Mouse (Mus musculus) stomach, embryonic 15.5 days (tissue): ENCODE results near the gene Sit1. TPM values are rescaled to one million over a fixed set of nuclear protein-coding genes. Genes with fewer than 3 reads are reported as not detected.

Experiments used
- ATAC-seq: fragments of 200-750 bp; cut with Nextera tagmentation; 2 replicates; pipeline ENCODE4 v1.8.0; 2017; ENCODE audit warnings: low read depth, moderate number of reproducible peaks, moderate TSS enrichment; ENCODE audit not compliant: insufficient read depth, low FRiP score
- H3K27ac ChIP-seq: fragments of 300-500 bp; sonication (generic); 2 replicates; pipeline ENCODE4 v1.5.1; 2015; ENCODE audit warnings: mild to moderate bottlenecking, inconsistent platforms
- H3K27me3 ChIP-seq: fragments of 300-500 bp; sonication (generic); replicated peaks from 2 replicates; pipeline ENCODE4 v1.6.1; 2015; ENCODE audit warnings: inconsistent platforms
- H3K36me3 ChIP-seq: fragments of 300-500 bp; sonication (generic); 2 replicates; pipeline ENCODE4 v1.6.1; 2015; ENCODE audit warnings: inconsistent platforms
- H3K4me1 ChIP-seq: fragments of 300-500 bp; sonication (generic); 2 replicates; pipeline ENCODE4 v1.6.1; 2015; ENCODE audit warnings: inconsistent platforms
- H3K4me2 ChIP-seq: fragments of 300-500 bp; sonication (generic); 2 replicates; pipeline ENCODE4 v1.6.1; 2015; ENCODE audit warnings: mild to moderate bottlenecking, inconsistent platforms
- H3K4me3 ChIP-seq: fragments of 300-500 bp; sonication (generic); replicated peaks from 2 replicates; pipeline ENCODE4 v1.5.1; 2015; ENCODE audit warnings: inconsistent platforms
- H3K9ac ChIP-seq: fragments of 300-500 bp; sonication (generic); 2 replicates; pipeline ENCODE4 v1.6.1; 2015; ENCODE audit warnings: inconsistent platforms
- H3K9me3 ChIP-seq: fragments of 300-500 bp; sonication (generic); 2 replicates; pipeline ENCODE4 v1.6.1; 2016; ENCODE audit warnings: inconsistent platforms
- WGBS: fragments of 180-500 bp; shearing (Covaris S2); methylation state at CpG from one replicate; pipeline ENCODE4 v1.1.7; 2015; 5-methylcytosine and 5-hydroxymethylcytosine counted together
- polyA plus RNA-seq: library from polyadenylated mRNA; unstranded; fragments of >200 nt; fragmentation: Nextera tagmentation; extraction: Ambion mirVana; gene quantifications from 2 replicates; pipeline ENCODE4 v1.2.1, GENCODE M21; 2015

Sit1 gene
- polyA plus RNA-seq, 1 experiment from 2014 or later: not detected

- Histone ChIP-seq H3K27me3 (no peaks in the 10 kb centered on the region), H3K4me3 (no peak overlapping the region), H3K9ac (no peak overlapping the region), H3K27ac (no peak overlapping the region), H3K36me3 (no peaks in the 10 kb centered on the region), H3K4me2 (no peak overlapping the region), H3K9me3 (no peaks in the 10 kb centered on the region), H3K4me1 (no peaks in the 10 kb centered on the region)
- ATAC-seq: no peak
- WGBS: 77% methylated on average over 5 of the region's 5 CpGs
Observed at GRCm38 (mm10) chr4:43480985-43481384, 2.5 kb downstream of the Sit1 start.

- H3K4me1 ChIP-seq: no peaks in the 10 kb centered on the region
- no peak for ATAC-seq
- H3K9ac ChIP-seq: no peak overlapping the region
- no peak overlapping the region for H3K4me3 ChIP-seq
- H3K36me3 ChIP-seq: no peaks in the 10 kb centered on the region
- WGBS: 44% methylated on average over 24 of the region's 24 CpGs
- H3K9me3 ChIP-seq: no peaks in the 10 kb centered on the region
- H3K4me2 ChIP-seq: peak overlapping the region; percentile 35; the same call in 1 of the 2 replicates
- no peaks in the 10 kb centered on the region for H3K27me3 ChIP-seq
- H3K27ac ChIP-seq: no peak overlapping the region
Observed at GRCm38 (mm10) chr4:43478906-43479832, 4.4 kb downstream of the Sit1 start.

- no peak for ATAC-seq
- H3K27ac ChIP-seq: peak overlapping the region; percentile 26; the same call in 1 of the 2 replicates
- 38% methylated on average over 8 of the region's 8 CpGs for whole genome bisulfite sequencing
- H3K9me3 ChIP-seq: no peaks in the 10 kb centered on the region
- H3K4me1 ChIP-seq: no peaks in the 10 kb centered on the region
- no peaks in the 10 kb centered on the region for H3K36me3 ChIP-seq
- H3K4me2 ChIP-seq: peak overlapping the region; percentile 57
- H3K4me3 ChIP-seq: peak overlapping the region; percentile 37
- H3K27me3 ChIP-seq: no peaks in the 10 kb centered on the region
- peak overlapping the region; percentile 9; the same call in 1 of the 2 replicates for H3K9ac ChIP-seq
Observed at GRCm38 (mm10) chr4:43478534-43478858, 5.0 kb downstream of the Sit1 start.

- Histone ChIP-seq H3K9me3 (no peaks in the 10 kb centered on the region), H3K36me3 (no peaks in the 10 kb centered on the region), H3K4me1 (no peaks in the 10 kb centered on the region), H3K4me2 (peak overlapping the region; percentile 57), H3K4me3 (peak overlapping the region; percentile 37), H3K27me3 (no peaks in the 10 kb centered on the region), H3K9ac (peak overlapping the region; percentile 9; the same call in 1 of the 2 replicates), H3K27ac (peak overlapping the region; percentile 26; the same call in 1 of the 2 replicates)
- ATAC-seq: peak; percentile 88; the same call in 1 of the 2 replicates
- WGBS: 20% methylated on average over 11 of the region's 11 CpGs
Observed at GRCm38 (mm10) chr4:43477857-43478533, 5.5 kb downstream of the Sit1 start.

- no peaks in the 10 kb centered on the region for H3K27me3 ChIP-seq
- H3K36me3 ChIP-seq: no peaks in the 10 kb centered on the region
- no peak overlapping the region for H3K27ac ChIP-seq
- no peak for ATAC-seq
- no peak overlapping the region for H3K4me3 ChIP-seq
- H3K4me1 ChIP-seq: no peaks in the 10 kb centered on the region
- WGBS: 82% methylated on average over 6 of the region's 6 CpGs
- H3K9me3 ChIP-seq: no peaks in the 10 kb centered on the region
- no peak overlapping the region for H3K9ac ChIP-seq
- H3K4me2 ChIP-seq: no peak overlapping the region
Observed at GRCm38 (mm10) chr4:43476604-43477003, 6.9 kb downstream of the Sit1 start.

- Histone ChIP-seq H3K36me3 (no peaks in the 10 kb centered on the region), H3K4me1 (no peaks in the 10 kb centered on the region), H3K9ac (no peak overlapping the region), H3K4me3 (no peak overlapping the region), H3K27ac (no peak overlapping the region), H3K27me3 (no peaks in the 10 kb centered on the region), H3K9me3 (no peaks in the 10 kb centered on the region), H3K4me2 (no peak overlapping the region)
- ATAC-seq: no peak
- WGBS: 70% methylated on average over 1 of the region's 1 CpGs
Observed at GRCm38 (mm10) chr4:43473636-43474035, 9.9 kb downstream of the Sit1 start.

- no peak for ATAC-seq
- no peak overlapping the region for H3K9ac ChIP-seq
- no peak overlapping the region for H3K27ac ChIP-seq
- H3K4me3 ChIP-seq: no peak overlapping the region
- H3K27me3 ChIP-seq: no peaks in the 10 kb centered on the region
- no peaks in the 10 kb centered on the region for H3K36me3 ChIP-seq
- 90% methylated on average over 10 of the region's 10 CpGs for WGBS
- H3K9me3 ChIP-seq: no peaks in the 10 kb centered on the region
- H3K4me2 ChIP-seq: no peak overlapping the region
- no peaks in the 10 kb centered on the region for H3K4me1 ChIP-seq
Observed at GRCm38 (mm10) chr4:43470301-43470700, 13.2 kb downstream of the Sit1 start.

- 83% methylated on average over 7 of the region's 7 CpGs for WGBS
- H3K9ac ChIP-seq: no peak overlapping the region
- ATAC-seq: no peak
- H3K4me2 ChIP-seq: no peak overlapping the region
- no peaks in the 10 kb centered on the region for H3K4me1 ChIP-seq
- H3K27ac ChIP-seq: no peak overlapping the region
- H3K27me3 ChIP-seq: no peaks in the 10 kb centered on the region
- H3K36me3 ChIP-seq: no peaks in the 10 kb centered on the region
- H3K4me3 ChIP-seq: no peak overlapping the region
- H3K9me3 ChIP-seq: no peaks in the 10 kb centered on the region
Observed at GRCm38 (mm10) chr4:43466872-43467271, 16.7 kb downstream of the Sit1 start.

GRCm38 (mm10) chr4:43465935-43466334 lies 17.6 kb downstream of the Sit1 start:
- 76% methylated on average over 6 of the region's 6 CpGs for WGBS
- H3K27me3 ChIP-seq: no peaks in the 10 kb centered on the region
- H3K9ac ChIP-seq: no peak overlapping the region
- H3K4me1 ChIP-seq: no peaks in the 10 kb centered on the region
- ATAC-seq: no peak
- no peak overlapping the region for H3K27ac ChIP-seq
- H3K36me3 ChIP-seq: no peaks in the 10 kb centered on the region
- no peaks in the 10 kb centered on the region for H3K9me3 ChIP-seq
- no peak overlapping the region for H3K4me3 ChIP-seq
- H3K4me2 ChIP-seq: no peak overlapping the region

- H3K9ac ChIP-seq: no peak overlapping the region
- no peaks in the 10 kb centered on the region for H3K9me3 ChIP-seq
- no peak overlapping the region for H3K4me3 ChIP-seq
- ATAC-seq: no peak
- H3K36me3 ChIP-seq: no peaks in the 10 kb centered on the region
- WGBS: 85% methylated on average over 5 of the region's 5 CpGs
- H3K4me2 ChIP-seq: no peak overlapping the region
- H3K27me3 ChIP-seq: no peaks in the 10 kb centered on the region
- no peak overlapping the region for H3K27ac ChIP-seq
- H3K4me1 ChIP-seq: no peaks in the 10 kb centered on the region
Observed at GRCm38 (mm10) chr4:43463102-43463501, 20.4 kb downstream of the Sit1 start.

- Histone ChIP-seq H3K9ac (no peak overlapping the region), H3K27me3 (peaks cover 30% of the 10 kb centered on the region), H3K27ac (no peak overlapping the region), H3K9me3 (no peaks in the 10 kb centered on the region), H3K36me3 (no peaks in the 10 kb centered on the region), H3K4me3 (no peak overlapping the region), H3K4me2 (no peak overlapping the region), H3K4me1 (peaks cover 12% of the 10 kb centered on the region)
- ATAC-seq: no peak
- WGBS: 26% methylated on average over 8 of the region's 8 CpGs
Observed at GRCm38 (mm10) chr4:43457124-43457523, 26.4 kb downstream of the Sit1 start.

- Histone ChIP-seq H3K9me3 (no peaks in the 10 kb centered on the region), H3K27ac (no peak overlapping the region), H3K27me3 (peaks cover 31% of the 10 kb centered on the region), H3K4me3 (no peak overlapping the region), H3K36me3 (no peaks in the 10 kb centered on the region), H3K4me2 (no peak overlapping the region), H3K9ac (no peak overlapping the region), H3K4me1 (peaks cover 12% of the 10 kb centered on the region)
- ATAC-seq: no peak
- 36% methylated on average over 4 of the region's 4 CpGs for WGBS
Observed at GRCm38 (mm10) chr4:43456470-43456869, 27.1 kb downstream of the Sit1 start.
